Comparison of ENCODE assay signal across 8 mouse cellular contexts in genomic region chr3:101376538-101377247, GRCm38 (mm10). TPM values are rescaled to one million over a fixed set of nuclear protein-coding genes. Genes with fewer than 3 reads are reported as not detected.
DNase-seq lines count a peak whose midpoint lies in the region; ATAC-seq lines count a peak whose summit lies in the region.

Gene Igsf3 (plus strand): TSS chr3:101377083.

- no peaks in the 10 kb centered on the region for H3K9me3 ChIP-seq in intestine, embryonic 14.5 days (ENCODE audit: control insufficient read depth, low read length)

- intact Hi-C loops in left cerebral cortex, postnatal 25 days (cut with DNase I): loop anchor here (10.0 kb wide), 1 partner anchor 272 kb away; no protein-coding TSS in a partner anchor

- peaks cover 32% of the 10 kb centered on the region for H3K4me1 ChIP-seq in intestine, embryonic 14.5 days (replicated peaks; ENCODE audit: control insufficient read depth, insufficient read depth, low read length)

- 0 out of 2 replicates have a peak within 1 kb of the TSS, but pooled peaks have one; percentile 1 for H3K27ac ChIP-seq in intestine, embryonic 14.5 days (ENCODE audit: low read depth)

- H3K27me3 ChIP-seq in intestine, embryonic 14.5 days (replicated peaks; ENCODE audit: control insufficient read depth, insufficient read depth, low read length): no peaks in the 10 kb centered on the region

- peak within 1 kb of the TSS; percentile 84 for H3K9ac ChIP-seq in intestine, embryonic 14.5 days (ENCODE audit: low read length)

- ATAC-seq in common myeloid progenitor, adult 5-6 weeks (replicated peaks; ENCODE audit: low read depth, poor library complexity, severe bottlenecking): peak; percentile 70
- ATAC-seq in intestine, embryonic 14.5 days (replicated peaks; ENCODE audit: low FRiP score, low TSS enrichment, low read depth): peak; percentile 90
- no peak for ATAC-seq in monocyte, adult 5-6 weeks (replicated peaks; ENCODE audit: insufficient number of reproducible peaks, low FRiP score, low TSS enrichment, poor library complexity, severe bottlenecking)

- peak within 1 kb of the TSS; percentile 99 for H3K4me2 ChIP-seq in intestine, embryonic 14.5 days (ENCODE audit: low read length)

- 6% methylated on average over 31 of the region's 56 CpGs for WGBS in intestine, embryonic 14.5 days

- H3K4me3 ChIP-seq in intestine, embryonic 14.5 days (ENCODE audit: low read depth, low read length): peak within 1 kb of the TSS; percentile 76

- H3K36me3 ChIP-seq in intestine, embryonic 14.5 days (ENCODE audit: control insufficient read depth, insufficient read depth, low read length): no peaks in the 10 kb centered on the region

- DNase-seq in adrenal gland, adult (ENCODE audit: inconsistent age in 2 of 2, low spot score in 1 of 2): peak; percentile 90 to 94
- peak; percentile 88 for DNase-seq in gastrocnemius, postnatal 25 days
- peak; percentile 89 for DNase-seq in intestine, embryonic 14.5 days (ENCODE audit: low spot score)
- DNase-seq in left cerebral cortex, postnatal 25 days (ENCODE audit: low spot score in 2 of 2): peak; percentile 38 to 39
- peak; percentile 87 for DNase-seq in mesoderm, embryonic 11.5 days (ENCODE audit: low read depth, low spot score)
- DNase-seq in skeletal muscle tissue, adult 2 months (ENCODE audit: low read depth, low spot score): peak; percentile 64

RNA-seq across cellular contexts. Expression of gene Igsf3, which starts in this region (rescaled TPM):
- total RNA-seq in common myeloid progenitor, adult 5-6 weeks (2017): 3.4 and 3.6 TPM in 2 replicates
- total RNA-seq in gastrocnemius, postnatal 25 days (2021): 1 to 10 TPM; 3.6 to 4.1 TPM
- polyA plus RNA-seq in intestine, embryonic 14.5 days (2014; fragmentation: Nextera tagmentation; extraction: Ambion mirVana): 18.3 and 19.3 TPM in 2 replicates
- total RNA-seq in left cerebral cortex, postnatal 25 days (2021): 10 to 100 TPM; 21.4 to 22.0 TPM
- total RNA-seq in monocyte, adult 5-6 weeks (2017): 0.21 to 0.29 TPM (median 0.29 TPM) in 3 replicates

Comparison
In these comparisons a context has a peak if more than half of its experiments do, and no peak if none do; other contexts are left out.
1. DNase-seq: peak in every context shown above with its lines; median percentile 92 in adrenal gland, adult; 89 in intestine, embryonic 14.5 days; 88 in gastrocnemius, postnatal 25 days; 87 in mesoderm, embryonic 11.5 days; 64 in skeletal muscle tissue, adult 2 months; 38 in left cerebral cortex, postnatal 25 days.